Mouse (Mus musculus) stomach, embryonic 16.5 days (tissue): Measurements from ENCODE around the gene Pappa2. TPM values are rescaled to one million over a fixed set of nuclear protein-coding genes. Genes with fewer than 3 reads are reported as not detected.

ENCODE experiments used
- ATAC-seq: fragments of 200-750 bp; cut with Nextera tagmentation; 2 replicates; pipeline ENCODE4 v1.8.0; 2017; ENCODE audit warnings: moderate number of reproducible peaks, moderate TSS enrichment; ENCODE audit not compliant: insufficient read depth, low FRiP score
- H3K27ac ChIP-seq: fragments of 300-500 bp; sonication (generic); 2 replicates; pipeline ENCODE4 v1.5.1; 2014; ENCODE audit warnings: low read length
- H3K27me3 ChIP-seq: fragments of 300-500 bp; sonication (generic); 2 replicates; pipeline ENCODE4 v1.6.1; 2014; ENCODE audit warnings: low read length, control low read depth, mixed read lengths; ENCODE audit not compliant: control insufficient read depth, insufficient read depth
- H3K36me3 ChIP-seq: fragments of 300-500 bp; sonication (generic); 2 replicates; pipeline ENCODE4 v1.6.1; 2014; ENCODE audit warnings: low read length; ENCODE audit not compliant: control insufficient read depth, insufficient read depth
- H3K4me1 ChIP-seq: fragments of 300-500 bp; sonication (generic); 2 replicates; pipeline ENCODE4 v1.6.1; 2014; ENCODE audit warnings: low read length, control low read depth, mixed read lengths; ENCODE audit not compliant: control insufficient read depth, insufficient read depth
- H3K4me2 ChIP-seq: fragments of 300-500 bp; sonication (generic); 2 replicates; pipeline ENCODE4 v1.6.1; 2014; ENCODE audit warnings: low read depth, low read length, mixed read lengths
- H3K4me3 ChIP-seq: fragments of 300-500 bp; sonication (generic); replicated peaks from 2 replicates; pipeline ENCODE4 v1.5.1; 2014; ENCODE audit warnings: mild to moderate bottlenecking, low read length
- H3K9ac ChIP-seq: fragments of 300-500 bp; sonication (generic); 2 replicates; pipeline ENCODE4 v1.6.1; 2014; ENCODE audit warnings: low read length
- H3K9me3 ChIP-seq: fragments of 300-500 bp; sonication (generic); replicated peaks from 2 replicates; pipeline ENCODE4 v1.6.1; 2016; ENCODE audit warnings: low read length, control low read depth; ENCODE audit not compliant: control insufficient read depth
- WGBS: fragments of 180-500 bp; shearing (Covaris S2); extraction: QIAGEN DNeasy Blood & Tissue Kit; methylation state at CpG from one replicate; pipeline ENCODE4 v1.1.7; 2014; 5-methylcytosine and 5-hydroxymethylcytosine counted together
- polyA plus RNA-seq: library from polyadenylated mRNA; unstranded; fragments of >200 nt; fragmentation: Nextera tagmentation; extraction: Ambion mirVana; gene quantifications from 2 replicates; pipeline ENCODE4 v1.2.1, GENCODE M21; 2015

Gene Pappa2
- polyA plus RNA-seq, 1 experiment from 2014 or later: 1.1 TPM

DNA sequence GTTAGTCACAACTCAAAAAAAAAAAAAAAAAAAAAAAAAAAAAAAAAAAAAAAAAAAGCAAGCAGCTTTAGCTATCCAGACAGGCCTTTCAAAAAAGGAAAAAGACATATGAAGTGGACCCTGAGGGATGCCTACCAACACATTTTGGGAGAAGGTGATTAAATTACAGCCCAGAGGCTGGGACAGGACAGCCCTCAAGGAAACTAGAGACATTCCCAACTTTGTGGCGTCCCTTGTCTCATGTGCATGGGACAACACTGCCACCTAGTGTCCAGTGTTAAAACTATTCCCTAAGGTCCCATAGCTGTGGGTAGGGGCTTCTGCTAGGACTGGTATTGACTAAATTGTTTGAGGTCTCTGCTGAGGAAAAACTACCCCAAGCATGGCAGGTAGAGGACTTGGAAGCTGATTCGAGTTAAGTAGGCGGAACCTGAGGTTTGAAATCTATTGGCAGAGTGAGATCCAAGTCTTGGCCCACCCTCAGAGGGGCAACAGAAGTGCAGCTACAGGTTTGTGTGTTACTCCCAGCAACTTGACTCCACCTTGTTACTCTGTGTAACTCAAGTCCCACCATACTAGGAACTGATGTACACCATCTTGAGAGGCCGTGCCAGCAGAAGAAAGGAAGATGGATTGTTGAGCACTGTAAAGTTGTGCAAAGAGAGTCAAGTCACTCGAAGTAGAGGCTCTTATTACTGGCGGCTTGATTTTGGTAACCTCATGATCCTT is 26.6 kb downstream of the Pappa2 start:
- WGBS: 38% methylated on average over 6 of the region's 6 CpGs
- Histone ChIP-seq H3K9ac (no peak overlapping the region), H3K9me3 (no peaks in the 10 kb centered on the region), H3K36me3 (no peaks in the 10 kb centered on the region), H3K4me3 (no peak overlapping the region), H3K27ac (no peak overlapping the region), H3K4me1 (no peaks in the 10 kb centered on the region), H3K4me2 (no peak overlapping the region), H3K27me3 (no peaks in the 10 kb centered on the region)
- ATAC-seq: no peak

DNA sequence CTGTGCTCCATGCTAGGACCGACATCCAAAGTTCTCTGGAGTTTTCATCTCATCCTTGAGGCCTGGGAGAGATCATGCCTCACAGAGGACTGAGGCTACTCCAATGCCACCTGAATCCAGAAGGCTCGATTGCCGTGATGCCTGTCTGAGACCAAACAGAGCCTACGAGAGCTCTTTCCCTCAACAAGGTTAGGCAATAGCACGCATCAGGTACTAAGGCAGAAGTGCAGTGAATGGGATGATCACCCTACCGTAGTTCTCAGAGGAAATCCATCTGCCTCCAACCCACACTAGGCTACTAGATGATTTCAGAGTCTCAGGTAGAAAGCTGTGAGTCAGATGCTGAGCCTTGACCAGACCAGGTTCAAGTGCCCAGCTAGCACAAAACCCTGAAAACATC is 31.2 kb downstream of the Pappa2 start:
- Histone ChIP-seq H3K4me1 (no peaks in the 10 kb centered on the region), H3K27me3 (no peaks in the 10 kb centered on the region), H3K4me3 (no peak overlapping the region), H3K9me3 (no peaks in the 10 kb centered on the region), H3K27ac (no peak overlapping the region), H3K36me3 (no peaks in the 10 kb centered on the region), H3K4me2 (no peak overlapping the region), H3K9ac (no peak overlapping the region)
- WGBS: 88% methylated on average over 6 of the region's 6 CpGs
- ATAC-seq: no peak

DNA sequence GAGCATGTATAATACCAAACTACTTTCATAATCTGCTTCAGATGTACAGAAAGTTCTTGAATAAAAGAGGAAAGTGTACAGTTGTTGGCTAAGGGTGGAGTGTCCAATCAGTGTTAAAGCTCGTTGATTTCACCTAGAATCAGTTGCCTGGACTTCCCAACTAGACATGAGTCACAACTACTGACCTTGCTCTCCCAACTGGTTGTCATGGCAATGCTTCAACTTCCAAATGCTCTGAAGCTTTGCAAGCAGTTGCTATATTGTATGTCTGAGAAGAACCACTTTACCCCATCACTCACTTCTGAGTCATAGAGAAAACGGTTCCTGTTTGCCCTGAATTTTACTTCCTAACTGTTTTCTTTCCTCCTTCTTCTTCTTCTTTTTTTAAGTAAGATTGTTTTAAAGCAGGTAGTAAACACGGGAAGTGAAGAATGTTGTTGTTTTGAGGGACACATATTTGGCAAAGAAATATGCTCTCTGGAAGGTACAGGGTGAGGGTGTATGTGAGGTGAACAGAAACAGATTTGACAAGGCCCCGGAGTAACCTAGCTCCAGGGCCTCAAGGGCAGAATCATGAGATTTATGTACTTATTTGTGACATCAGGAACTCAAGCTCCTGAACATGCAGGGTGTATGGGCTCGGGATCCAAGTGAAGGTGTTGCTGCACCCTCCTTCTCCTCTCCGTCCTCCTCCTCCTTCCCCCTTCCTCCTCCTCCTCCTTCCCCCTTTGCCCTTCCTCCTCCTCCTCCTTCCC is 32.1 kb downstream of the Pappa2 start:
- no peaks in the 10 kb centered on the region for H3K27me3 ChIP-seq
- no peaks in the 10 kb centered on the region for H3K36me3 ChIP-seq
- no peaks in the 10 kb centered on the region for H3K4me1 ChIP-seq
- H3K4me3 ChIP-seq: no peak overlapping the region
- H3K9ac ChIP-seq: no peak overlapping the region
- no peaks in the 10 kb centered on the region for H3K9me3 ChIP-seq
- no peak overlapping the region for H3K4me2 ChIP-seq
- no peak for ATAC-seq
- no peak overlapping the region for H3K27ac ChIP-seq
- 64% methylated on average over 6 of the region's 6 CpGs for WGBS

DNA sequence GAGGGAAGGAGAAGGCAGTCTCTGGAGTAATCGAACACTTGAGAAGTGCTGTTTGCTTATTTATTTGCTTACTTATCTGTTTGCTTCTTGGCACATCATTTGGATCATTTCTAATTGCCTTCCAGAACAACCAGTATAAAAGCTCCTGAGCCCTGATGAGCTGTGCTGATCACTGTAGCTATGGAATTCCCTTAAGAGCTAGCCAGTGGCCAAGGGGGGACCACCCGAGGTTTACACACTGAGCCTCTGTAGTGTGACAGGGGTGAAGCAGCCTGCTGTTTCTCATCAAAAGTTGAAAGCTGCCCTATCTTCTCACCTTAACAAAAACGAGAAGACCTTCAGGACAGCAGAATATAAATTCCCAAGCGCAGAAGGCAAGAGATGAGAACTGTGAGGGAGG is 35.4 kb downstream of the Pappa2 start:
- H3K4me2 ChIP-seq: no peak overlapping the region
- whole genome bisulfite sequencing: 56% methylated on average over 4 of the region's 4 CpGs
- H3K36me3 ChIP-seq: no peaks in the 10 kb centered on the region
- H3K9me3 ChIP-seq: no peaks in the 10 kb centered on the region
- no peak overlapping the region for H3K4me3 ChIP-seq
- H3K9ac ChIP-seq: no peak overlapping the region
- no peaks in the 10 kb centered on the region for H3K27me3 ChIP-seq
- no peak for ATAC-seq
- no peaks in the 10 kb centered on the region for H3K4me1 ChIP-seq
- no peak overlapping the region for H3K27ac ChIP-seq

GRCm38 (mm10) chr1:158942864-158943263 is 37.4 kb downstream of the Pappa2 start:
- ATAC-seq: no peak
- H3K4me2 ChIP-seq: no peak overlapping the region
- H3K27ac ChIP-seq: no peak overlapping the region
- H3K4me1 ChIP-seq: no peaks in the 10 kb centered on the region
- H3K27me3 ChIP-seq: no peaks in the 10 kb centered on the region
- no peaks in the 10 kb centered on the region for H3K36me3 ChIP-seq
- H3K4me3 ChIP-seq: no peak overlapping the region
- no peak overlapping the region for H3K9ac ChIP-seq
- no peaks in the 10 kb centered on the region for H3K9me3 ChIP-seq
- 43% methylated on average over 3 of the region's 3 CpGs for WGBS

- Histone ChIP-seq H3K27me3 (no peaks in the 10 kb centered on the region), H3K9ac (no peak overlapping the region), H3K9me3 (no peaks in the 10 kb centered on the region), H3K4me1 (no peaks in the 10 kb centered on the region), H3K4me3 (no peak overlapping the region), H3K27ac (no peak overlapping the region), H3K36me3 (no peaks in the 10 kb centered on the region), H3K4me2 (no peak overlapping the region)
- no peak for ATAC-seq
- WGBS: 75% methylated on average over 3 of the region's 3 CpGs
Observed at GRCm38 (mm10) chr1:158940966-158941365, 39.3 kb downstream of the Pappa2 start.

GRCm38 (mm10) chr1:158934447-158934846 is 45.8 kb downstream of the Pappa2 start:
- H3K9ac ChIP-seq: no peak overlapping the region
- H3K4me2 ChIP-seq: no peak overlapping the region
- ATAC-seq: no peak
- WGBS: 93% methylated on average over 3 of the region's 3 CpGs
- H3K27me3 ChIP-seq: no peaks in the 10 kb centered on the region
- H3K27ac ChIP-seq: no peak overlapping the region
- H3K9me3 ChIP-seq: no peaks in the 10 kb centered on the region
- no peaks in the 10 kb centered on the region for H3K36me3 ChIP-seq
- no peak overlapping the region for H3K4me3 ChIP-seq
- H3K4me1 ChIP-seq: no peaks in the 10 kb centered on the region

- H3K27me3 ChIP-seq: no peaks in the 10 kb centered on the region
- 77% methylated on average over 6 of the region's 6 CpGs for WGBS
- ATAC-seq: no peak
Observed at GRCm38 (mm10) chr1:158931202-158931827, 49.0 kb downstream of the Pappa2 start.

GRCm38 (mm10) chr1:158929369-158929768 is 50.9 kb downstream of the Pappa2 start:
- no peaks in the 10 kb centered on the region for H3K27me3 ChIP-seq
- H3K4me1 ChIP-seq: no peaks in the 10 kb centered on the region
- H3K9me3 ChIP-seq: no peaks in the 10 kb centered on the region
- no peak overlapping the region for H3K27ac ChIP-seq
- no peak overlapping the region for H3K4me2 ChIP-seq
- H3K4me3 ChIP-seq: no peak overlapping the region
- H3K36me3 ChIP-seq: no peaks in the 10 kb centered on the region
- no peak overlapping the region for H3K9ac ChIP-seq
- no peak for ATAC-seq
- WGBS: 72% methylated on average over 3 of the region's 3 CpGs

More at GRCm38 (mm10) chr1:158931202-158931827, 49.0 kb downstream of the Pappa2 start:
- Histone ChIP-seq H3K27ac (no peak overlapping the region), H3K4me3 (no peak overlapping the region), H3K4me1 (no peaks in the 10 kb centered on the region), H3K4me2 (no peak overlapping the region), H3K36me3 (no peaks in the 10 kb centered on the region), H3K9ac (no peak overlapping the region), H3K9me3 (no peaks in the 10 kb centered on the region)
